Mouse (Mus musculus): Measurements from ENCODE around the gene Tmem98. TPM values are rescaled to one million over a fixed set of nuclear protein-coding genes. Genes with fewer than 3 reads are reported as not detected.

The Tmem98 gene
- total RNA-seq, 4 experiments from 2014 or later, result 12.3 to 14.2 (median 12.8) TPM

- DNase-seq (ENCODE audit: low spot score), result no peak
These were observed 44.5 kb downstream of the Tmem98 start for GRCm38 (mm10) chr11:80854430-80854829.

GRCm38 (mm10) chr11:80854908-80855307 lies 44.9 kb downstream of the Tmem98 start:
- no peak for DNase-seq (ENCODE audit: low spot score)

GRCm38 (mm10) chr11:80856827-80857226 lies 46.9 kb downstream of the Tmem98 start:
- DNase-seq (ENCODE audit: low spot score), result no peak

GRCm38 (mm10) chr11:80858065-80858464 lies 48.1 kb downstream of the Tmem98 start, which contains the start of gene Spaca3:
Spaca3 (plus strand) TSS chr11:80858365.
- DNase-seq (ENCODE audit: low spot score), result no peak

GRCm38 (mm10) chr11:80862941-80863340 lies 53.0 kb downstream of the Tmem98 start:
- DNase-seq (ENCODE audit: low spot score), result no peak

GRCm38 (mm10) chr11:80868039-80868438 lies 58.1 kb downstream of the Tmem98 start:
- DNase-seq (ENCODE audit: low spot score), result no peak

Other genes starting within 250 kb of the Tmem98 start
- gene Myo1d, start 30.1 kb upstream of the Tmem98 start, total RNA-seq (2022), result 10 to 100 TPM in 1 of 4 experiments, 1 to 10 TPM in 3; 7.4 to 10.4 (median 9.5) TPM
- gene Spaca3, start 48.2 kb downstream of the Tmem98 start, total RNA-seq (2022), result not detected